Mouse (Mus musculus): ENCODE data around the gene Igfbpl1.

- TF ChIP-seq CHD2 (IDR thresholded peaks at IDR 0.05; ENCODE audit: low read depth, low read length) = no peak
- no peak for TF ChIP-seq ZC3H11A (IDR thresholded peaks at IDR 0.05; ENCODE audit: borderline replicate concordance, low read depth, low read length)
- TF ChIP-seq HCFC1 (IDR thresholded peaks at IDR 0.05; ENCODE audit: borderline replicate concordance, insufficient read depth, low read length) = no peak
- no peak for TF ChIP-seq MAFK (IDR thresholded peaks at IDR 0.05; ENCODE audit: insufficient read depth, low read depth, low read length)
- TF ChIP-seq ZNF384 (IDR thresholded peaks at IDR 0.05; ENCODE audit: low read depth, low read length) = no peak
Observed at GRCm38 (mm10) chr4:45765121-45765564, 61.6 kb downstream of the Igfbpl1 start.
